Mouse (Mus musculus): ENCODE results near the gene Nubpl. TPM values are rescaled to one million over a fixed set of nuclear protein-coding genes. Genes with fewer than 3 reads are reported as not detected.
A peak's percentile ranks its signal among the peaks of the same experiment; 100 is the strongest.

Gene Nubpl
- polyA plus RNA-seq, 1 experiment from 2014 or later = 10.7 TPM

- Histone ChIP-seq H3K27me3 (replicated peaks) (no peaks in the 10 kb centered on the region), H3K27ac (no peak overlapping the region), H3K9me3 (no peaks in the 10 kb centered on the region), H3K9ac (no peak overlapping the region), H3K36me3 (no peaks in the 10 kb centered on the region), H3K4me3 (replicated peaks) (no peak overlapping the region), H3K4me2 (no peak overlapping the region), H3K4me1 (no peaks in the 10 kb centered on the region)
- WGBS = 82% methylated on average over 5 of the region's 5 CpGs
- ATAC-seq (ENCODE audit: insufficient read depth, low FRiP score, low read depth) = no peak
Measured at GRCm38 (mm10) chr12:52254089-52254488, 156.6 kb downstream of the Nubpl start.

GRCm38 (mm10) chr12:52268131-52268530 is 170.6 kb downstream of the Nubpl start:
- no peak overlapping the region for H3K9ac ChIP-seq
- ATAC-seq (ENCODE audit: insufficient read depth, low FRiP score, low read depth) = no peak
- WGBS = 82% methylated on average over 2 of the region's 2 CpGs

GRCm38 (mm10) chr12:52272828-52273227 is 175.3 kb downstream of the Nubpl start:
- H3K9ac ChIP-seq = no peak overlapping the region
- no peak overlapping the region for H3K4me3 ChIP-seq (replicated peaks)
- no peaks in the 10 kb centered on the region for H3K9me3 ChIP-seq
- no peaks in the 10 kb centered on the region for H3K36me3 ChIP-seq
- 32% methylated on average over 1 of the region's 1 CpGs for WGBS
- no peaks in the 10 kb centered on the region for H3K4me1 ChIP-seq
- H3K27me3 ChIP-seq (replicated peaks) = no peaks in the 10 kb centered on the region
- no peak overlapping the region for H3K27ac ChIP-seq
- H3K4me2 ChIP-seq = no peak overlapping the region
- no peak for ATAC-seq (ENCODE audit: insufficient read depth, low FRiP score, low read depth)

More at GRCm38 (mm10) chr12:52268131-52268530, 170.6 kb downstream of the Nubpl start:
- no peaks in the 10 kb centered on the region for H3K27me3 ChIP-seq (replicated peaks)
- no peaks in the 10 kb centered on the region for H3K4me1 ChIP-seq
- no peak overlapping the region for H3K27ac ChIP-seq
- H3K4me2 ChIP-seq = no peak overlapping the region
- H3K9me3 ChIP-seq = no peaks in the 10 kb centered on the region
- no peak overlapping the region for H3K4me3 ChIP-seq (replicated peaks)
- no peaks in the 10 kb centered on the region for H3K36me3 ChIP-seq

GRCm38 (mm10) chr12:52276320-52276719 is 178.8 kb downstream of the Nubpl start:
- H3K27ac ChIP-seq = no peak overlapping the region
- no peaks in the 10 kb centered on the region for H3K4me1 ChIP-seq
- no peaks in the 10 kb centered on the region for H3K27me3 ChIP-seq (replicated peaks)
- WGBS = 35% methylated on average over 1 of the region's 1 CpGs
- H3K36me3 ChIP-seq = no peaks in the 10 kb centered on the region
- H3K9me3 ChIP-seq = no peaks in the 10 kb centered on the region
- no peak overlapping the region for H3K9ac ChIP-seq
- no peak overlapping the region for H3K4me2 ChIP-seq
- no peak for ATAC-seq (ENCODE audit: insufficient read depth, low FRiP score, low read depth)
- H3K4me3 ChIP-seq (replicated peaks) = no peak overlapping the region

- no peaks in the 10 kb centered on the region for H3K27me3 ChIP-seq (replicated peaks)
- H3K4me1 ChIP-seq = no peaks in the 10 kb centered on the region
- H3K9me3 ChIP-seq = no peaks in the 10 kb centered on the region
- H3K27ac ChIP-seq = no peak overlapping the region
- no peaks in the 10 kb centered on the region for H3K36me3 ChIP-seq
- no peak overlapping the region for H3K4me2 ChIP-seq
- no peak overlapping the region for H3K9ac ChIP-seq
- WGBS = 48% methylated on average over 1 of the region's 1 CpGs
- no peak for ATAC-seq (ENCODE audit: insufficient read depth, low FRiP score, low read depth)
- no peak overlapping the region for H3K4me3 ChIP-seq (replicated peaks)
Measured at GRCm38 (mm10) chr12:52281232-52281631, 183.7 kb downstream of the Nubpl start.

- no peak overlapping the region for H3K4me3 ChIP-seq (replicated peaks)
- H3K4me1 ChIP-seq = no peaks in the 10 kb centered on the region; the same call in 1 of the 2 replicates
- H3K36me3 ChIP-seq = no peaks in the 10 kb centered on the region
- no peak overlapping the region for H3K9ac ChIP-seq
- ATAC-seq (ENCODE audit: insufficient read depth, low FRiP score, low read depth) = no peak
- no peak overlapping the region for H3K27ac ChIP-seq
- H3K27me3 ChIP-seq (replicated peaks) = no peaks in the 10 kb centered on the region
- no peak overlapping the region for H3K4me2 ChIP-seq
- no peaks in the 10 kb centered on the region for H3K9me3 ChIP-seq
Measured at GRCm38 (mm10) chr12:52284471-52284870, 186.9 kb downstream of the Nubpl start.

- no peak for ATAC-seq (ENCODE audit: insufficient read depth, low FRiP score, low read depth)
- Histone ChIP-seq H3K4me3 (replicated peaks) (no peak overlapping the region), H3K4me2 (no peak overlapping the region), H3K27me3 (replicated peaks) (no peaks in the 10 kb centered on the region), H3K27ac (no peak overlapping the region), H3K9ac (no peak overlapping the region), H3K36me3 (no peaks in the 10 kb centered on the region), H3K4me1 (no peaks in the 10 kb centered on the region; the same call in 1 of the 2 replicates), H3K9me3 (no peaks in the 10 kb centered on the region)
- 79% methylated on average over 3 of the region's 3 CpGs for WGBS
Measured at GRCm38 (mm10) chr12:52286802-52287201, 189.3 kb downstream of the Nubpl start.

- no peaks in the 10 kb centered on the region for H3K27me3 ChIP-seq (replicated peaks)
- no peak overlapping the region for H3K9ac ChIP-seq
- H3K9me3 ChIP-seq = no peaks in the 10 kb centered on the region
- 40% methylated on average over 4 of the region's 4 CpGs for WGBS
- H3K4me2 ChIP-seq = no peak overlapping the region
- ATAC-seq (ENCODE audit: insufficient read depth, low FRiP score, low read depth) = peak; percentile 65; the same call in 1 of the 2 replicates
- no peak overlapping the region for H3K4me3 ChIP-seq (replicated peaks)
- H3K4me1 ChIP-seq = no peaks in the 10 kb centered on the region; the same call in 1 of the 2 replicates
- no peaks in the 10 kb centered on the region for H3K36me3 ChIP-seq
- peak overlapping the region; percentile 48; the same call in 1 of the 2 replicates for H3K27ac ChIP-seq
Measured at GRCm38 (mm10) chr12:52288537-52288936, 191.0 kb downstream of the Nubpl start.

- no peak overlapping the region for H3K9ac ChIP-seq
Measured at GRCm38 (mm10) chr12:52288941-52289567, 191.5 kb downstream of the Nubpl start.

GRCm38 (mm10) chr12:52289594-52289993 is 192.1 kb downstream of the Nubpl start:
- Histone ChIP-seq H3K9me3 (no peaks in the 10 kb centered on the region), H3K9ac (no peak overlapping the region), H3K27me3 (replicated peaks) (no peaks in the 10 kb centered on the region), H3K4me3 (replicated peaks) (no peak overlapping the region), H3K27ac (no peak overlapping the region), H3K4me1 (no peaks in the 10 kb centered on the region; the same call in 1 of the 2 replicates), H3K4me2 (no peak overlapping the region), H3K36me3 (no peaks in the 10 kb centered on the region)
- no peak for ATAC-seq (ENCODE audit: insufficient read depth, low FRiP score, low read depth)
- WGBS = 66% methylated on average over 10 of the region's 10 CpGs

More at GRCm38 (mm10) chr12:52288941-52289567, 191.5 kb downstream of the Nubpl start:
- no peaks in the 10 kb centered on the region for H3K27me3 ChIP-seq (replicated peaks)
- no peaks in the 10 kb centered on the region for H3K36me3 ChIP-seq
- no peaks in the 10 kb centered on the region; the same call in 1 of the 2 replicates for H3K4me1 ChIP-seq
- peak overlapping the region; percentile 48; the same call in 1 of the 2 replicates for H3K27ac ChIP-seq
- 49% methylated on average over 11 of the region's 11 CpGs for WGBS
- H3K4me3 ChIP-seq (replicated peaks) = no peak overlapping the region
- no peak overlapping the region for H3K4me2 ChIP-seq
- H3K9me3 ChIP-seq = no peaks in the 10 kb centered on the region
- ATAC-seq (ENCODE audit: insufficient read depth, low FRiP score, low read depth) = peak; percentile 35; the same call in 1 of the 2 replicates

- H3K4me1 ChIP-seq = no peaks in the 10 kb centered on the region; the same call in 1 of the 2 replicates
- H3K36me3 ChIP-seq = no peaks in the 10 kb centered on the region
- 76% methylated on average over 2 of the region's 2 CpGs for WGBS
- no peaks in the 10 kb centered on the region for H3K27me3 ChIP-seq (replicated peaks)
- no peak overlapping the region for H3K27ac ChIP-seq
- H3K4me3 ChIP-seq (replicated peaks) = no peak overlapping the region
- no peak for ATAC-seq (ENCODE audit: insufficient read depth, low FRiP score, low read depth)
- H3K4me2 ChIP-seq = no peak overlapping the region
- no peaks in the 10 kb centered on the region for H3K9me3 ChIP-seq
- no peak overlapping the region for H3K9ac ChIP-seq
Measured at GRCm38 (mm10) chr12:52293931-52294330, 196.4 kb downstream of the Nubpl start.

- H3K4me3 ChIP-seq (replicated peaks) = no peak overlapping the region
- H3K27me3 ChIP-seq (replicated peaks) = no peaks in the 10 kb centered on the region
- no peak overlapping the region for H3K9ac ChIP-seq
- no peaks in the 10 kb centered on the region for H3K36me3 ChIP-seq
- H3K27ac ChIP-seq = no peak overlapping the region
- ATAC-seq (ENCODE audit: insufficient read depth, low FRiP score, low read depth) = no peak; the same call in 1 of the 2 replicates
- H3K4me2 ChIP-seq = no peak overlapping the region
- WGBS = 85% methylated on average over 2 of the region's 2 CpGs
- no peaks in the 10 kb centered on the region for H3K9me3 ChIP-seq
- H3K4me1 ChIP-seq = no peaks in the 10 kb centered on the region
Measured at GRCm38 (mm10) chr12:52297988-52298387, 200.5 kb downstream of the Nubpl start.
